Mouse (Mus musculus) pancreas, adult 10 weeks (tissue): ENCODE measurements around the gene 9930111J21Rik2. TPM values are rescaled to one million over a fixed set of nuclear protein-coding genes. Genes with fewer than 3 reads are reported as not detected.

Experiments used
- polyA plus RNA-seq: library from polyadenylated mRNA; stranded (reverse); fragments of 350-450 nt; fragmentation: Illumina TruSeq; extraction: RNeasy Lipid Tissue Mini Kit (QIAGEN cat#74804); gene quantifications from one replicate; pipeline ENCODE4 v1.2.3, GENCODE M21; 2015; ENCODE audit warnings: low read depth, low replicate concordance; ENCODE audit not compliant: insufficient read depth

The 9930111J21Rik2 gene
- 2.8 TPM for polyA plus RNA-seq

DNA sequence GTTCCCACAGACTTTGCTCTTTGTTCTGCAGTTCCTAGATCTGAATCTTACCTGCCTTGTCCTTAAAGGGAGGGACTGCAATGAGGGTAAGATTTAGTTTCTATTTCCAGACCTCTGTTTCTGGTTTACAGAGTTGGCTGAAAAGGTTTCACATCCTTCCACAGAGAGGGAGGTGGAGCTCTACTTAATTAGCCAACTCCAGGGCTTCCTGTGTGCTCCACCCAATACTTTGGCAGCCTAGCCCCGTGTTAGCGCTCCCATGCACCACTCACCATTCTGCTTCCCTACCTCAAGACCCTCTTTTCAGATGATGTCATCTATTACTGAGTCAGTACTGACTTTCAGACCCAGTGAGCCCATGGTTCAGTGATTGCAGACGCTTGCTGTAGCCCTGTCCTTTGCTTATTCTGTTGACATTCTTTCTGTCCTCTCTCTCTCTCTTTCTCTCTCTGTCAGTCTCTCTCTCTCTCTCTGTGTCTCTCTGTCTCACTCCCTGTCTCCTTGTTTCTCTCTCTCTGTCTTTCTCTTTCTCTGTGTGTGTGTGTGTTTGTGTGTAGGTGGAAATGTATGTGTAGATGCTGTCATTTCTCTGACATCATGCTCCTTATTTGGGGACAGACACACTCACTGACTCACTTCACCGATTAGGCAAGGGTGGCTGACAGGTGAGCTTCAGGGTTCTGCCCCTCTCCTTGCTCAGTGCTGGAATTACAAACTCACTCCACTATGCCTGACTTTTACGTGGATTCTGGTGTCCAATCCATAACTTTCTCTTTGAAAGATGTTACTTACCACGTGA, at the start of gene 9930111J21Rik2:
TSS of gene 9930111J21Rik2 (minus strand) at position 150 of the 799 bp plus-strand sequence.

GRCm38 (mm10) chr11:49076001-49076757, 25.1 kb upstream of the 9930111J21Rik2 start, which contains the start of gene Ifi47:
Gene Ifi47 (plus strand): TSS chr11:49076587.

DNA sequence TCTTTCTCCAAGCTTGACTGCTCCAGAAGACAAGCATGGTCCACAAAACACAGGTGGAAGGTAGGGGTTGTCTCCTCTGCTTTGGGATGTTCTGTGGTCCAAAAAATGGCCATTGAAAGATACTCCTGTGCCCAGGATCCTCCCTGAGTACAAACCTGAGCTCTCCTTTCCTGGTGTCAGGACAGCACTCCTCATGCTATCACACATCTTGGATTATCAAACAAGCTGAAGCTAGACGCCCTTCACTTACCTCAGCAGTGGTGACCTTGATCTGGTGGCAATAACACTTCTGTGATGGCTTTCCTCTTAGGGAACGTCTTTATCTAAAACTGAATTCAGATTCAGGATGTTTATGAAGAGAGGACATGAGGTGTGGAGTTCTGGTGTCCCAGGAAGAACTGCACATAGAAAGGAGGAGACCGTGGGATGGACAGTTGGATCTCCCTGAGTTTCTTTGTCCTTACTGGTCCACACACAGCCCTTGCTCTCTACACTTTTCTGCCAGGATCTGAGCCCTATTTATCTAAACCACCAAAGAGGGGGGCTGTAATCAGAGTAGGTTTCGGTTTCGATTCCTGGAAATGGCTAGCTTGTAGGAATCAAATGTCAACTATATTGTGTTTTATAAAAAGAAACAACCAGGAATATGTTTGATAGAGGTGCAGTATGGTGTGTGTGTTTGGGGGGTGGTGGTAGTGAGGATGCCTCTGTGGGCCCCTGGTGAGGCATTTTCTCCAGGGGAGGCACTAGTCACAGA, 12.8 kb upstream of the 9930111J21Rik2 start, which contains the start of gene Tgtp2:
TSS of gene Tgtp2 (minus strand) at position 494 of the 757 bp plus-strand sequence.

DNA sequence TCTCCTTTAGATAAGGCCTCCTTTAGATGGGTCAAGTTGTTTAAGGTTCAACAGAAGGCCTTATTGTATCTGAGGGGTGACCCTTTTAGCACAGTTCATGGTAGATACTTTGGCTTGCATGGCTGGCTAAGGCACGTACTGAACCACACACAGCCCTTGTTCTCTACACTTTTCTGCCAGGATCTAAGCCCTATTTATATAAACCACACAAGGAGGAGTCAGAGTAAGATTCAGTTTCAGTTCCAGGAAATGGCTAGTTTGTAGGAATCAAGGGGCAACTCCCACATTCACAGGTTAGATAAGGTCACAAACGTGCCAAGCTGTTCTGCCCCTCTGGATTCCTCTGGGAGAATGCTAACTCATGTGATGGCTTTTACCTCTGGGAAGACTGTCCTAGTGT, 57.0 kb downstream of the 9930111J21Rik2 start, which contains the start of gene Tgtp1:
TSS of gene Tgtp1 (minus strand) at position 155 of the 400 bp plus-strand sequence.

DNA sequence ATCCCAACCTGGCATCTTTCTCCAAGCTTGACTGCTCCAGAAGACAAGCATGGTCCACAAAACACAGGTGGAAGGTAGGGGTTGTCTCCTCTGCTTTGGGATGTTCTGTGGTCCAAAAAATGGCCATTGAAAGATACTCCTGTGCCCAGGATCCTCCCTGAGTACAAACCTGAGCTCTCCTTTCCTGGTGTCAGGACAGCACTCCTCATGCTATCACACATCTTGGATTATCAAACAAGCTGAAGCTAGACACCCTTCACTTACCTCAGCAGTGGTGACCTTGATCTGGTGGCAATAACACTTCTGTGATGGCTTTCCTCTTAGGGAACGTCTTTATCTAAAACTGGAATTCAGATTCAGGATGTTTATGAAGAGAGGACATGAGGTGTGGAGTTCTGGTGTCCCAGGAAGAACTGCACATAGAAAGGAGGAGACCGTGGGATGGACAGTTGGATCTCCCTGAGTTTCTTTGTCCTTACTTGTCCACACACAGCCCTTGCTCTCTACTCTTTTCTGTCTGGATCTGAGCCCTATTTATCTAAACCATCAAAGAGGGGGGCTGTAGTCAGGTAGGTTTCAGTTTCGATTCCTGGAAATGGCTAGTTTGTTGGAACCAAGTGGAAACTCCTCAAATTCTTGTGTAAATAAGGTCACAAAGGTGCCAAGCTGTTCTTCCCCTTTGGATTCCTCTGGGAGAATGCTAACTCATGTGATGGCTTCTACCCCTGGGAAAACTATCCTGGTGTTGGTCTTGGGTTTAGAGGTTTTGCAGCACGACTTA, 59.1 kb downstream of the 9930111J21Rik2 start, which contains the start of gene Gm12185:
TSS of gene Gm12185 (minus strand) at position 487 of the 781 bp plus-strand sequence.

GRCm38 (mm10) chr11:48979251-48979650, 71.8 kb downstream of the 9930111J21Rik2 start, which contains the start of gene 9930111J21Rik1:
Gene 9930111J21Rik1 (minus strand): TSS chr11:48979398.

DNA sequence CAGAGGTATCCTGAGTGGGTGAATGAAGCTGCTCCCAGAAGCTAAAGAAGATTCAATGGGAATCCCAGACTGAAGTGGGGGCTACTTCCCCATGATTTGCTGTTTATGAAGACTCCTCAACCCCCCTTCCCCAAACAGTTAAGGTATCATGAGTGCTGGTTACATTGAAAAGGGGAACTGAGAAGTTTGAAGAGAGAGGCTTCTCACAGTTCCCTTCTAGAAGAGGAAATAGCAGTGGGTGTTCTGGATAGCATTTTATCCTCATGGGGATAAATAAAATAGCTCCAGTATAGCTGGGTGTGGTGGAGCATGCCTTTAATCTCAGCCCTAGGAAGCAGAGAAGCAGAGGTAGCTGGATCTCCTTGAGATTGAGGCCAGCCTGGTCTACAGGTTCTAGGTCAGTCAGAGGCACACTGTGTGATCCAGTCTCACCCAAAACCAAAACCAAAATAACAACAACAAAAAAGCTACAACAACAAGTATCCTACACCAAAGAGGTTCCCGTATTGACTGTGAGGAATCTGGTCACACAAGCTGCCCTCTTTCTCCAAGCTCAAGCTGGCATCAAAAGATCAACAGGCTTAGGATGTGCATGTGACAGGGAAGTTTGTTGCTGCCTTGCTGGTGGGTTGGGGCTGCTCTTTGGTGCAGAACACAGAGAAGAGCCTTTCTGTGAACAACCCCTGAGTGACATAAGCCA, 72.7 kb downstream of the 9930111J21Rik2 start, which contains the start of gene Olfr56:
TSS of gene Olfr56 (plus strand) at position 650 of the 700 bp plus-strand sequence.

Other genes starting within 250 kb of the 9930111J21Rik2 start
- gene Trim41, start 233.9 kb downstream of the 9930111J21Rik2 start, polyA plus RNA-seq: 9.2 TPM
- 5.0 TPM for gene Trim7, start 225.1 kb downstream of the 9930111J21Rik2 start, polyA plus RNA-seq
- not detected for gene Gm12184, start 224.6 kb downstream of the 9930111J21Rik2 start, polyA plus RNA-seq
- 6.0 TPM for gene Irgm1, start 179.6 kb downstream of the 9930111J21Rik2 start, polyA plus RNA-seq
- gene Gm5431, start 149.0 kb downstream of the 9930111J21Rik2 start, polyA plus RNA-seq: 0.57 TPM
- 1.1 TPM for gene Psme2b, start 105.1 kb downstream of the 9930111J21Rik2 start, polyA plus RNA-seq
- gene Olfr56, start 72.4 kb downstream of the 9930111J21Rik2 start, polyA plus RNA-seq: not detected
- gene 9930111J21Rik1, start 71.8 kb downstream of the 9930111J21Rik2 start, polyA plus RNA-seq: 1.9 TPM
- gene Gm12185, start 59.0 kb downstream of the 9930111J21Rik2 start, polyA plus RNA-seq: not detected
- 9.7 TPM for gene Tgtp1, start 57.1 kb downstream of the 9930111J21Rik2 start, polyA plus RNA-seq
- 9.2 TPM for gene Tgtp2, start 13.0 kb upstream of the 9930111J21Rik2 start, polyA plus RNA-seq
- gene Ifi47, start 25.3 kb upstream of the 9930111J21Rik2 start, polyA plus RNA-seq: 5.4 TPM
- gene Olfr1396, start 63.6 kb upstream of the 9930111J21Rik2 start, polyA plus RNA-seq: 1.1 TPM
- gene Olfr1395, start 91.0 kb upstream of the 9930111J21Rik2 start, polyA plus RNA-seq: not detected
- not detected for gene Olfr1394, start 103.1 kb upstream of the 9930111J21Rik2 start, polyA plus RNA-seq
- 19.2 TPM for gene Btnl9, start 135.9 kb upstream of the 9930111J21Rik2 start, polyA plus RNA-seq
- 5.4 TPM for gene Zfp62, start 152.1 kb upstream of the 9930111J21Rik2 start, polyA plus RNA-seq
- gene Mgat1, start 192.9 kb upstream of the 9930111J21Rik2 start, polyA plus RNA-seq: 21.8 TPM
- 0.37 TPM for gene Olfr1393, start 227.1 kb upstream of the 9930111J21Rik2 start, polyA plus RNA-seq
- not detected for gene Olfr1392, start 234.0 kb upstream of the 9930111J21Rik2 start, polyA plus RNA-seq